Mouse (Mus musculus): ENCODE measurements around the gene Mrps26.

DNA sequence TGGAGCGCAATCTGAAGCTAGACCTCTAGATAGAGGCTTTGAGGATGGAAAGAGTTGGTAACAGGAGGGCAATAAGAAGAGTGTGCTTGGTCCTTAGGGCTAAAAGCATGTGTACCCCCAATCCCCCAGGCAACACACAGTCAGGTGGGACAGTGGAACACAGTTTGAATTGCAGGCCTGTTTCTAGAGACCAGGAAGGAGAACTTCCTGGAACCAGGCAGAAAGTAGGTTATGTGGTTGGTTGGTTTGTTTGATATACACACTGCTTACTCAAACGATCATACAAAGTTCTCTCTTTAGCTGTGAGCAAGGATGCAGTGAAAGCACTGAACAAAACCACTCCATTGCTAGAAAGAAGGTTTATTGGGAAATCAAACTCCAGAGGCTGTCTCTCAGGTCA, 31.3 kb upstream of the Mrps26 start:
- TF ChIP-seq POLR2A (IDR thresholded peaks at IDR 0.05; ENCODE audit: extremely low read depth, insufficient read depth, low read length) (no peak), CTCF (IDR thresholded peaks at IDR 0.05; ENCODE audit: extremely low read depth, insufficient read depth, low read length) (no peak)
